Mouse (Mus musculus) heart, postnatal 0 days (tissue): ENCODE measurements around the gene Six3.

Experiments used
- CTCF ChIP-seq: IDR thresholded peaks from 2 replicates; pipeline ENCODE4 v1.5.1; 2016; ENCODE audit warnings: antibody characterized with exemption, control low read depth, low read depth
- EP300 ChIP-seq: IDR thresholded peaks from 2 replicates; pipeline ENCODE4 v1.6.1; 2016; ENCODE audit warnings: antibody characterized with exemption, low read depth

DNA sequence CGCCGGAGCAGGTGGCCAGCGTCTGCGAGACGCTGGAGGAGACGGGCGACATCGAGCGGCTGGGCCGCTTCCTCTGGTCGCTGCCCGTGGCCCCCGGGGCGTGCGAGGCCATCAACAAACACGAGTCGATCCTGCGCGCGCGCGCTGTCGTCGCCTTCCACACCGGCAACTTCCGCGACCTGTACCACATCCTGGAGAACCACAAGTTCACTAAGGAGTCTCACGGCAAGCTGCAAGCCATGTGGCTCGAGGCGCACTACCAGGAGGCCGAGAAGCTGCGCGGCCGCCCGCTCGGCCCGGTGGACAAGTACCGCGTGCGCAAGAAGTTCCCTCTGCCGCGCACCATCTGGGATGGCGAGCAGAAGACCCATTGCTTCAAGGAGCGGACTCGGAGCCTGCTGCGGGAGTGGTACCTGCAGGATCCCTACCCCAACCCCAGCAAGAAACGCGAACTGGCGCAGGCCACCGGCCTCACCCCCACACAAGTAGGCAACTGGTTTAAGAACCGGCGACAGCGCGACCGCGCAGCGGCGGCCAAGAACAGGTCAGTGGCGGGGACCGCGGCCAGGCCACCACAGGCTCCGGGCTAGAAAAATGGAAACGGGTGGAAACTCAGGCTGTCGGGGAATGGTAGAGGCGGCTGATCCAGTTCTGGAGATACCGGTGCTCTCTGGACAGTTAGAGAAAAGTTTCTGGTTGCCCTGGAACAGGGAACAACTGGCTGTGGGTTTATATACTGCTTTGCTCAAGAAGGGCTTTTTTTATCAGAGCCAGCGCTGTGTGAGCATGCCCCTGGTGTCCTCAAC is 8.3 kb downstream of the Six3 start:
- TF ChIP-seq CTCF (no peak), EP300 (no peak)
